Mouse (Mus musculus) right cerebral cortex, postnatal 36 days (tissue): ENCODE data around the gene Sox5.

ENCODE experiments used
- DNase-seq, 2 experiments: peaks; one replicate each; pipeline ENCODE4 v3.0.0; 2022; ENCODE audit warnings: low spot score in 2 of 2, mixed read lengths in 1 of 2

Sox5 gene

GRCm38 (mm10) chr6:144045503-144045902 lies 736.3 kb downstream of the Sox5 start:
- no peak for DNase-seq

GRCm38 (mm10) chr6:144044381-144044780 lies 737.4 kb downstream of the Sox5 start:
- DNase-seq: no peak

GRCm38 (mm10) chr6:144042936-144043335 lies 738.8 kb downstream of the Sox5 start:
- DNase-seq: no peak

GRCm38 (mm10) chr6:144041941-144042340 lies 739.8 kb downstream of the Sox5 start:
- no peak for DNase-seq

- DNase-seq: no peak
Observed at GRCm38 (mm10) chr6:144041188-144041587, 740.6 kb downstream of the Sox5 start.

- no peak for DNase-seq
Observed at GRCm38 (mm10) chr6:144040349-144040748, 741.4 kb downstream of the Sox5 start.

- no peak for DNase-seq
Observed at GRCm38 (mm10) chr6:144039221-144039620, 742.6 kb downstream of the Sox5 start.

GRCm38 (mm10) chr6:144033191-144033590 lies 748.6 kb downstream of the Sox5 start:
- no peak for DNase-seq

- DNase-seq: no peak
Observed at GRCm38 (mm10) chr6:144016929-144017328, 764.8 kb downstream of the Sox5 start.

GRCm38 (mm10) chr6:144011880-144012524 lies 769.8 kb downstream of the Sox5 start:
- DNase-seq: no peak

- no peak for DNase-seq
Observed at GRCm38 (mm10) chr6:144010995-144011394, 770.8 kb downstream of the Sox5 start.

GRCm38 (mm10) chr6:144010285-144010684 lies 771.5 kb downstream of the Sox5 start:
- DNase-seq: no peak

- no peak for DNase-seq
Observed at GRCm38 (mm10) chr6:144005132-144005531, 776.6 kb downstream of the Sox5 start.

- DNase-seq: no peak
Observed at GRCm38 (mm10) chr6:143998201-143998600, 783.6 kb downstream of the Sox5 start.

GRCm38 (mm10) chr6:143997616-143998015 lies 784.2 kb downstream of the Sox5 start:
- DNase-seq: no peak

- DNase-seq: no peak
Observed at GRCm38 (mm10) chr6:143995046-143995445, 786.7 kb downstream of the Sox5 start.

- no peak for DNase-seq
Observed at GRCm38 (mm10) chr6:143987548-143987947, 794.2 kb downstream of the Sox5 start.

GRCm38 (mm10) chr6:143980131-143980530 lies 801.6 kb downstream of the Sox5 start:
- no peak for DNase-seq

- no peak for DNase-seq
Observed at GRCm38 (mm10) chr6:143967724-143968400, 813.9 kb downstream of the Sox5 start.

- DNase-seq: no peak
Observed at GRCm38 (mm10) chr6:143960487-143960886, 821.3 kb downstream of the Sox5 start.

GRCm38 (mm10) chr6:143960081-143960480 lies 821.7 kb downstream of the Sox5 start:
- DNase-seq: no peak

- DNase-seq: no peak
Observed at GRCm38 (mm10) chr6:143958372-143958771, 823.4 kb downstream of the Sox5 start.

GRCm38 (mm10) chr6:143957063-143957462 lies 824.7 kb downstream of the Sox5 start:
- no peak for DNase-seq
